In the genomic region with DNA sequence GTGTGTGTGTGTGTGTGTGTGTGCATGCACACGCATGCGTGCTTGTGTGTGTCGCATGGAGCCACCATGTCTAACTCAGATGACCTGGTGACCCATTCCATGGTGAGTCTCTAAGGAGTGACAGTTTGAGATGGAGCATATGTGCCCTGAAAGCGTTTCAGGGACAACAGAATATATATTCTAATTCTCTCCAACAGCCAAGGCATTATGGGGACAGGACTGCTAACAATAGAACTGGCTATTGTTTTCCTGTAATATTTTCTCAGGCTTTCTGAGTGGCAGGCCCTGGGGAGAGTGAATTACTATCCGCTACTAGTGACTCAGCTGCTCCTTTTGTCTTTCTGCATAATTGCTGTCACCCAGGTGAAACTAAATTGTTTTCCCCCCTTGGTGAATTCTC, we compare ENCODE assay signal across 16 mouse cellular contexts.
A peak's percentile ranks its signal among the peaks of the same experiment; 100 is the strongest.
DNase-seq lines count a peak whose midpoint lies in the region; ATAC-seq lines count a peak whose summit lies in the region.
"Had no signal": no experiment of that assay in that cellular context is flagged by ENCODE, and none has a peak within 500 bp of the region (broad histone marks: within the 10 kb centered on the region; RNA-seq: fewer than 3 reads in every experiment).

No protein-coding gene starts in this region.

- H3K4me3 ChIP-seq in heart, embryonic 10.5 days = no peak overlapping the region
- H3K4me3 ChIP-seq in neural tube, embryonic 15.5 days (replicated peaks) = no peak overlapping the region
- no peak overlapping the region for H3K4me3 ChIP-seq in neural tube, embryonic 11.5 days (ENCODE audit: low read depth, low read length)
- H3K4me3 ChIP-seq in intestine, embryonic 15.5 days (replicated peaks) = no peak overlapping the region
- H3K4me3 ChIP-seq: forebrain, embryonic 13.5 days; hindbrain, embryonic 15.5 days; limb, embryonic 13.5 days had no signal

- H3K9ac ChIP-seq in neural tube, embryonic 15.5 days (replicated peaks) = no peak overlapping the region
- no peak overlapping the region for H3K9ac ChIP-seq in neural tube, embryonic 11.5 days (ENCODE audit: low read length)
- no peak overlapping the region for H3K9ac ChIP-seq in intestine, embryonic 15.5 days
- H3K9ac ChIP-seq: forebrain, embryonic 13.5 days; hindbrain, embryonic 15.5 days; limb, embryonic 13.5 days; liver, embryonic 14.5 days had no signal

- H3K9me3 ChIP-seq in heart, embryonic 10.5 days = no peaks in the 10 kb centered on the region
- no peaks in the 10 kb centered on the region for H3K9me3 ChIP-seq in neural tube, embryonic 15.5 days (replicated peaks)
- no peaks in the 10 kb centered on the region for H3K9me3 ChIP-seq in neural tube, embryonic 11.5 days (ENCODE audit: control insufficient read depth, low read length)
- no peaks in the 10 kb centered on the region for H3K9me3 ChIP-seq in intestine, embryonic 15.5 days
- H3K9me3 ChIP-seq: forebrain, embryonic 13.5 days; hindbrain, embryonic 15.5 days; limb, embryonic 13.5 days had no signal

- H3K4me1 ChIP-seq in heart, embryonic 10.5 days = peaks cover 12% of the 10 kb centered on the region; the same call in 1 of the 2 replicates
- no peaks in the 10 kb centered on the region for H3K4me1 ChIP-seq in neural tube, embryonic 15.5 days
- no peaks in the 10 kb centered on the region for H3K4me1 ChIP-seq in neural tube, embryonic 11.5 days (ENCODE audit: control insufficient read depth, insufficient read depth, low read length)
- H3K4me1 ChIP-seq in intestine, embryonic 15.5 days (replicated peaks) = no peaks in the 10 kb centered on the region

- no peak for ATAC-seq in neural tube, embryonic 15.5 days (ENCODE audit: low FRiP score)
- ATAC-seq in neural tube, embryonic 11.5 days (ENCODE audit: insufficient read depth, low FRiP score, low TSS enrichment) = peak; percentile 82
- no peak for ATAC-seq in intestine, embryonic 15.5 days
- ATAC-seq: forebrain, embryonic 13.5 days had no signal

- no peak overlapping the region for H3K4me2 ChIP-seq in neural tube, embryonic 15.5 days
- H3K4me2 ChIP-seq in neural tube, embryonic 11.5 days (ENCODE audit: low read depth) = no peak overlapping the region
- no peak overlapping the region for H3K4me2 ChIP-seq in intestine, embryonic 15.5 days (replicated peaks)
- H3K4me2 ChIP-seq: forebrain, embryonic 13.5 days; hindbrain, embryonic 15.5 days; limb, embryonic 13.5 days had no signal

- peak overlapping the region; percentile 22; the same call in 1 of the 2 replicates for H3K27ac ChIP-seq in heart, embryonic 10.5 days
- H3K27ac ChIP-seq in neural tube, embryonic 15.5 days (replicated peaks) = no peak overlapping the region
- no peak overlapping the region for H3K27ac ChIP-seq in neural tube, embryonic 11.5 days (ENCODE audit: low read depth, low read length)
- no peak overlapping the region for H3K27ac ChIP-seq in intestine, embryonic 15.5 days
- H3K27ac ChIP-seq: forebrain, embryonic 13.5 days; hindbrain, embryonic 15.5 days; limb, embryonic 13.5 days; liver, embryonic 14.5 days had no signal

- no peak for DNase-seq in heart, embryonic 10.5 days (ENCODE audit: low spot score)
- no peak for DNase-seq in heart, adult 9 months (ENCODE audit: low spot score in 2 of 2)
- DNase-seq in neural tube, embryonic 10.5 days (ENCODE audit: extremely low spot score, low spot score) = peak; percentile 16
- peak; percentile 28 for DNase-seq in neural tube, embryonic 11.5 days (ENCODE audit: low spot score)
- DNase-seq in kidney, adult 8-10 months = no peak
- DNase-seq: adrenal gland, adult 8-10 months; cerebellum, adult 11 months; kidney, adult 18-20 months; kidney, postnatal 4 days; thymus, postnatal 4 days had no signal

- no peaks in the 10 kb centered on the region for H3K27me3 ChIP-seq in heart, embryonic 10.5 days (ENCODE audit: insufficient read depth, poor library complexity, severe bottlenecking)
- no peaks in the 10 kb centered on the region for H3K27me3 ChIP-seq in neural tube, embryonic 15.5 days (replicated peaks)
- H3K27me3 ChIP-seq in neural tube, embryonic 11.5 days (ENCODE audit: control insufficient read depth, insufficient read depth, low read length) = no peaks in the 10 kb centered on the region
- H3K27me3 ChIP-seq in intestine, embryonic 15.5 days (replicated peaks) = no peaks in the 10 kb centered on the region
- H3K27me3 ChIP-seq: forebrain, embryonic 13.5 days; hindbrain, embryonic 15.5 days; limb, embryonic 13.5 days had no signal

- WGBS in heart, embryonic 10.5 days = 68% methylated on average over 4 of the region's 5 CpGs
- WGBS in neural tube, embryonic 15.5 days = 25% methylated on average over 5 of the region's 5 CpGs
- 37% methylated on average over 5 of the region's 5 CpGs for WGBS in neural tube, embryonic 11.5 days
- 76% methylated on average over 5 of the region's 5 CpGs for WGBS in intestine, embryonic 15.5 days

- no peaks in the 10 kb centered on the region for H3K36me3 ChIP-seq in heart, embryonic 10.5 days
- H3K36me3 ChIP-seq in neural tube, embryonic 15.5 days = no peaks in the 10 kb centered on the region
- H3K36me3 ChIP-seq in neural tube, embryonic 11.5 days (ENCODE audit: control insufficient read depth, insufficient read depth, low read length) = no peaks in the 10 kb centered on the region
- no peaks in the 10 kb centered on the region for H3K36me3 ChIP-seq in intestine, embryonic 15.5 days
- H3K36me3 ChIP-seq: hindbrain, embryonic 15.5 days; limb, embryonic 13.5 days had no signal

Comparison
In these comparisons a context has a peak if more than half of its experiments do, and no peak if none do; other contexts are left out.
1. DNase-seq: peak in neural tube, embryonic 10.5 days (single experiment) and neural tube, embryonic 11.5 days (single experiment); none in heart, embryonic 10.5 days (single experiment), heart, adult 9 months (0 of 2) and kidney, adult 8-10 months (0 of 2).